Mouse (Mus musculus): ENCODE results near the gene Krt17.
"Not testable (repeated sequence)": the region's sequence is repeated elsewhere in the genome, so short reads cannot be mapped to it uniquely, and the experiment has no call there.

The Krt17 gene

GRCm38 (mm10) chr11:100260514-100261234, at the start of gene Krt17:
TSS of gene Krt17 (minus strand) at chr11:100261029.
- DNase-seq (ENCODE audit: low read depth, low spot score), result no peak

GRCm38 (mm10) chr11:100308672-100309071, 47.8 kb upstream of the Krt17 start:
- DNase-seq (ENCODE audit: low read depth, low spot score), result not testable (repeated sequence)

- no peak for DNase-seq (ENCODE audit: low read depth, low spot score)
Observed at GRCm38 (mm10) chr11:100307900-100308299, 47.1 kb upstream of the Krt17 start.

- no peak for DNase-seq (ENCODE audit: low read depth, low spot score)
Observed at GRCm38 (mm10) chr11:100301292-100301691, 40.5 kb upstream of the Krt17 start.

GRCm38 (mm10) chr11:100300293-100300692, 39.5 kb upstream of the Krt17 start:
- DNase-seq (ENCODE audit: low read depth, low spot score), result no peak

- DNase-seq (ENCODE audit: low read depth, low spot score), result no peak
Observed at GRCm38 (mm10) chr11:100298274-100299036, 37.6 kb upstream of the Krt17 start.

- no peak for DNase-seq (ENCODE audit: low read depth, low spot score)
Observed at GRCm38 (mm10) chr11:100297801-100298200, 37.0 kb upstream of the Krt17 start.

- DNase-seq (ENCODE audit: low read depth, low spot score), result peak; percentile 64
Observed at GRCm38 (mm10) chr11:100295308-100295707, 34.5 kb upstream of the Krt17 start.

GRCm38 (mm10) chr11:100292884-100293283, 32.1 kb upstream of the Krt17 start:
- DNase-seq (ENCODE audit: low read depth, low spot score), result no peak

- DNase-seq (ENCODE audit: low read depth, low spot score), result no peak
Observed at GRCm38 (mm10) chr11:100290235-100290634, 29.4 kb upstream of the Krt17 start.

GRCm38 (mm10) chr11:100288942-100289341, 28.1 kb upstream of the Krt17 start:
- no peak for DNase-seq (ENCODE audit: low read depth, low spot score)

GRCm38 (mm10) chr11:100287024-100287423, 26.2 kb upstream of the Krt17 start:
- DNase-seq (ENCODE audit: low read depth, low spot score), result no peak

GRCm38 (mm10) chr11:100284988-100285387, 24.2 kb upstream of the Krt17 start:
- no peak for DNase-seq (ENCODE audit: low read depth, low spot score)

GRCm38 (mm10) chr11:100282549-100282948, 21.7 kb upstream of the Krt17 start:
- no peak for DNase-seq (ENCODE audit: low read depth, low spot score)

- peak; percentile 42 for DNase-seq (ENCODE audit: low read depth, low spot score)
Observed at GRCm38 (mm10) chr11:100281596-100282544, 21.0 kb upstream of the Krt17 start.

GRCm38 (mm10) chr11:100278759-100279158, 17.9 kb upstream of the Krt17 start:
- no peak for DNase-seq (ENCODE audit: low read depth, low spot score)

- DNase-seq (ENCODE audit: low read depth, low spot score), result no peak
Observed at GRCm38 (mm10) chr11:100277726-100278480, 17.1 kb upstream of the Krt17 start.

GRCm38 (mm10) chr11:100275466-100275865, 14.6 kb upstream of the Krt17 start:
- no peak for DNase-seq (ENCODE audit: low read depth, low spot score)

GRCm38 (mm10) chr11:100274719-100275118, 13.9 kb upstream of the Krt17 start:
- no peak for DNase-seq (ENCODE audit: low read depth, low spot score)

GRCm38 (mm10) chr11:100271878-100272277, 11.0 kb upstream of the Krt17 start:
- DNase-seq (ENCODE audit: low read depth, low spot score), result no peak

- no peak for DNase-seq (ENCODE audit: low read depth, low spot score)
Observed at GRCm38 (mm10) chr11:100269821-100270332, 9.0 kb upstream of the Krt17 start, which contains the start of gene Krt42. TSS of gene Krt42 (minus strand) at chr11:100269871.

Measured in telencephalon, adult 2 months (tissue).